Mouse (Mus musculus): ENCODE data around the gene Plcb1. TPM values are rescaled to one million over a fixed set of nuclear protein-coding genes. Genes with fewer than 3 reads are reported as not detected.

Gene Plcb1
- polyA plus RNA-seq, 1 experiment from 2014 or later = 4.8 TPM

DNA sequence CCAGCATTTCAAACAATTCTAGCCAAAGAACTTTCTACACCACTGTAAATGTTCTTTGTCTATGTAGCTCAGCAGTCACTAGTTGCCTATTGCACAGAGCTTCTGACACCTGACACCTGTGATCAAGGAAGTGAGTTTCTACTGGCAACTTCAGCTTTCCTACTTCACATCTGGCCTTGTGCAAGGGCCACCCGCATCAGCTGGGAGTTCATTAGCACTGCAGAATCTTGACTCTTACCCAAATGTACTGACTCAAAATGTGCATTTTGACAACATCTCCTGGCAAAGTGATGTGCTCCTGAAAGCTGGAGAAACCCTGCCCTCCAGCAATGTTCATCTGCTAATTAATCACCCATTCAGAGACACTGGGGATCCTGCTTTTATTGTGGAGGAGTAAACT, 232.4 kb downstream of the Plcb1 start:
- H3K27ac ChIP-seq (replicated peaks) = no peak overlapping the region
- H3K4me3 ChIP-seq = no peak overlapping the region
- H3K4me1 ChIP-seq = no peaks in the 10 kb centered on the region
- no peaks in the 10 kb centered on the region for H3K9me3 ChIP-seq (replicated peaks)
- no peaks in the 10 kb centered on the region for H3K27me3 ChIP-seq (ENCODE audit: low read depth, poor library complexity, severe bottlenecking)
- H3K36me3 ChIP-seq = no peaks in the 10 kb centered on the region
- no peak for DNase-seq (ENCODE audit: low spot score)
- 77% methylated on average over 1 of the region's 1 CpGs for WGBS

DNA sequence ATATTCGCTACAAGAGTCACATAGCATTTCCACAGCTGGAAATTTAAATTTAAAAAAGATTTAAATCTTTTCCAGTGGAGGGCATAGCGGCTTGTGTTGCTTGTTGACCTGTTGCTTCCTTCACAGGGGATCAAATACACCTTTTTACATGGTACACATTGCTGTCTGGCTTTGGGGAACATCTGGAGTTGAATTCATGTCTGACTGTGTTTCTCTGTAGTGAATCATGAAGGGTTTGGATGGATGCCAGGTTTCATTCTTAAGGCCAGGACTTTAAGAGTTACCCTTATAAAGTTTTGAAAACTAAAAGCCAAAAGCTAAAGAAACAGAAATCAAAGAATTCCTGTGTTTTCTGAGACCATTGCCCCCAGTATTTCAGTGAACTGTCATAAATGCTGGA, 232.8 kb downstream of the Plcb1 start:
- 85% methylated on average over 2 of the region's 2 CpGs for WGBS
- no peak for DNase-seq (ENCODE audit: low spot score)
- Histone ChIP-seq H3K36me3 (no peaks in the 10 kb centered on the region), H3K27me3 (ENCODE audit: low read depth, poor library complexity, severe bottlenecking) (no peaks in the 10 kb centered on the region), H3K27ac (replicated peaks) (no peak overlapping the region), H3K4me3 (no peak overlapping the region), H3K9me3 (replicated peaks) (no peaks in the 10 kb centered on the region), H3K4me1 (no peaks in the 10 kb centered on the region)

DNA sequence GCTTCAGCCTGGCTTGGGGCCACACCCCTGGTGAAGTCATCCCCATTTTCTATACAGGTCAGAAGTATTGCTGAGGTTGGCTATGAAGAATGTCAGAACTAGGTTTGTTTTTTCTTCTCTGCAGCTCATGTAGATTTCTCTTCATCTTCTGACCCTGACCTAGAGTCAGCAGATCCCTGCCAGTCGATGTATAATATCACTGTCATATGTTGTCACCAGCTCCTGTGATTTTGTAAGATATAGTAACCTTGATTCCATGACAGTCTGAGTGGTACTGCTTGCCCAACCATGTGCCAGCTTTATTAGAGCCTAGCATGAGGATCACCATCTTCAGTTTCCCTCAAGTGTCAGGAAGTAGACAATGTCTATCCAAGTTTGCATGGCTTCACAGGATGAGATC, 233.7 kb downstream of the Plcb1 start:
- no peaks in the 10 kb centered on the region for H3K9me3 ChIP-seq (replicated peaks)
- no peak overlapping the region for H3K27ac ChIP-seq (replicated peaks)
- no peak for DNase-seq (ENCODE audit: low spot score)
- H3K27me3 ChIP-seq (ENCODE audit: low read depth, poor library complexity, severe bottlenecking) = no peaks in the 10 kb centered on the region
- H3K4me1 ChIP-seq = no peaks in the 10 kb centered on the region
- H3K36me3 ChIP-seq = no peaks in the 10 kb centered on the region
- 85% methylated on average over 1 of the region's 1 CpGs for WGBS
- H3K4me3 ChIP-seq = no peak overlapping the region

DNA sequence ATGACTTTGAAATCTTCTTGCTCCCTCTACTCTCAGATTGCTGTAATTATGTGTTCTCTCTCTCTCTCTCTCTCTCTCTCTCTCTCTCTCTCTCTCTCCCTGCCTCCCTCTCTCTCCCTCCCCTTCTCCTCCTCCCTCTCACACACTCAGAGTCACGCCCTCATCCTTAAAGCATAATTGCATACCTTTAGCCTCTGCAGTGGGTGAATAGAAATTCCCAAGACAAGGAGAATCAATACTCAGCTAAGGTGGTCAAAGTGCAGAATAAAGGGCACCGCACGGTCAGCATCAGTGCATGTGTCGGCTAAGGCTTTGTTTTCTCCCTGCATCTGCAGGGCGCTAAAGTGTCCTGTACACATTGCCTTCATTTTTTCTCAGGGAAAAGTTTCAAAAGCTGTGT, 243.4 kb downstream of the Plcb1 start:
- peaks cover 15% of the 10 kb centered on the region for H3K4me1 ChIP-seq
- H3K27me3 ChIP-seq (ENCODE audit: low read depth, poor library complexity, severe bottlenecking) = no peaks in the 10 kb centered on the region
- H3K4me3 ChIP-seq = no peak overlapping the region
- peak overlapping the region; percentile 47 for H3K27ac ChIP-seq (replicated peaks)
- H3K9me3 ChIP-seq (replicated peaks) = no peaks in the 10 kb centered on the region
- WGBS = 48% methylated on average over 5 of the region's 5 CpGs
- DNase-seq (ENCODE audit: low spot score) = no peak
- H3K36me3 ChIP-seq = no peaks in the 10 kb centered on the region

DNA sequence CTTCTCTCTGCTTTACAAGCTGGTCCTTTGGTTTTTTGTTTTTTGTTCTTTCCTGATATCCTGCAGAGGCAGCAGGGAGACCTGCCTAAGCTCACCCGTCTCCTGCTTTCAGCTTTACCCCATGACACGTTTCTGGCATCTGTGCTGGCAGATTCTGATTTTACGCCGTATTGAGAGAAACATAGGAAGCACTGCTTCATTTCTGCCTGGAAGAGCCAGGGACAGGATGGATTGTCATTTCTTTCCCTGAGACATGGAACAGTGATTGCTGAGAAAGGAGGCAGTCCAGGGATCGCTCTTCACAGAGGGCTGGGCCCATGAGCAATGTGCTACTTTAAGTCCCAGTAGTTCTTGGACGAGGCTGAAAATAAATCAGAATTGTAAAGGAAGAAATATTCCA, 243.8 kb downstream of the Plcb1 start:
- H3K9me3 ChIP-seq (replicated peaks) = no peaks in the 10 kb centered on the region
- H3K36me3 ChIP-seq = no peaks in the 10 kb centered on the region
- H3K27ac ChIP-seq (replicated peaks) = peak overlapping the region; percentile 47
- WGBS = 57% methylated on average over 6 of the region's 6 CpGs
- no peaks in the 10 kb centered on the region for H3K27me3 ChIP-seq (ENCODE audit: low read depth, poor library complexity, severe bottlenecking)
- DNase-seq (ENCODE audit: low spot score) = no peak
- peaks cover 15% of the 10 kb centered on the region for H3K4me1 ChIP-seq
- no peak overlapping the region for H3K4me3 ChIP-seq

DNA sequence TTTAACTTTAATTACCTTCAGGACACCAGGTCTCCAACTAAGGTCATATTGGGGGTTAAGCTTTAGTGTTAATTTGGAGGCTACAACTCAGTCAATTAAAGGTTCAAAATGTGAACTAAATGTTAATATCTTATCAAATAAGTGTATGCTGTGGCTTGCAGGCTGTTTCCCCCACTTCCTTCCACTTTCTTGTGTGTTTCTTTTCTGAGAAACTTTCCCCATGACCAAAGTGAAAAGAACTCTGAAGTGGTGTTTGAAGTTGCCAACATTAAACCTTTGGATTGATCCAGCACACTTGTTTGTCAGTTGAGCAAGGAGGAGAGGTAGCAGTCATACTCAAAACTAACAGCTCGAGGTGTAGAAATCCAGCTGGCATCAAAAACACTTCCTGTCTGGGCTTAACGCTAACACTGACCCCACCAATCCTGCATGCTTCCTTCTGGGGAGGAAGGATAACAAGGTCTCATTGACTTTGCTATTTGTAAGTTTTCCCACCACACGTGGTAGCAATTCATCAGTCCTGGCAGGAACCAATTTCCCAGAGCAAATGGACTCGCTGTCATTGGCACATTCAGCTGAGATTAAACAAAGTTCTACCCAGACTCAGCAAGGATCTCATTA, 249.9 kb downstream of the Plcb1 start:
- no peak for DNase-seq (ENCODE audit: low spot score)
- H3K4me1 ChIP-seq = no peaks in the 10 kb centered on the region
- H3K27me3 ChIP-seq (ENCODE audit: low read depth, poor library complexity, severe bottlenecking) = no peaks in the 10 kb centered on the region
- H3K9me3 ChIP-seq (replicated peaks) = no peaks in the 10 kb centered on the region
- no peak overlapping the region for H3K4me3 ChIP-seq
- no peaks in the 10 kb centered on the region for H3K36me3 ChIP-seq
- WGBS = 52% methylated on average over 4 of the region's 4 CpGs
- H3K27ac ChIP-seq (replicated peaks) = no peak overlapping the region

DNA sequence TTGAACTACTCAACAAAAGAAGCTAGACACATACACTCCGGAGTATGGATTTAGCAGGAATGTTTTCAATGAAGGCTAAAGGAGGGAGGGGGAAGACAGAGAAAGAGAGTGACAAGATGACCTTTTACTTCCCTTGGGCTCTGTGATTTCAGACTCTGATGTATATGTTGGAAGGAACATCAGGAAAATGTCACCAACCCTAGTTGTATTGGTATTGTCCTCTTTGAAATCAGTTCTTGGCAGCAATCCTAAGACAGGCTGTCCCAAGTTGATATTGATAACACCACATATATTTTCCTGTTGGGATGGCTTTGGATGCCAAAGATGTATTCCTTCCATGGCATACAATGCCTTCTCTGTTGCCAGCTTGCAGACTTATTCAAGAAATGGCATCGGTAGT, 262.9 kb downstream of the Plcb1 start:
- H3K4me1 ChIP-seq = no peaks in the 10 kb centered on the region

DNA sequence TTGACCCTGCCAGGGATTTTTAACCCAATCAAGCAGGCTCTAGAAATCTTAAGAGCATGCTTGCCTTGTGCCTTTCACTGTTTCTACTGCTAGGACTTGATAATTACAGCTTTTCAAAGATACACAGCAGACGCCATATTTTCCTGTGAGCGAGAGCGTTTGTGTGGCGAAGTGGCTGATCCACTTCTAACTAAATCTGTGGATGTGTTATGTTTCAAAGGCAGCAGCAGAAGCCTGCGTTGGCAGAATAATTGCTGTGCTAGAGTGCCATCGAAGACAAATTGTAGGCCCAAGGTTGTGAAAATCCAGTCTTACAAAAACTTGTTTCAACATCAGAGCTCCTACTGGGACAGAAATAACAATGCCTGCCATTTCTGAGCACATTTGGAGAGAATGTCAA, 263.4 kb downstream of the Plcb1 start:
- no peak overlapping the region for H3K4me3 ChIP-seq
- H3K9me3 ChIP-seq (replicated peaks) = no peaks in the 10 kb centered on the region
- DNase-seq (ENCODE audit: low spot score) = no peak
- 86% methylated on average over 6 of the region's 6 CpGs for WGBS
- no peaks in the 10 kb centered on the region for H3K36me3 ChIP-seq
- H3K27me3 ChIP-seq (ENCODE audit: low read depth, poor library complexity, severe bottlenecking) = no peaks in the 10 kb centered on the region
- H3K27ac ChIP-seq (replicated peaks) = no peak overlapping the region
- no peaks in the 10 kb centered on the region for H3K4me1 ChIP-seq

More for the DNA sequence above, 262.9 kb downstream of the Plcb1 start:
- no peak for DNase-seq (ENCODE audit: low spot score)
- Histone ChIP-seq H3K27me3 (ENCODE audit: low read depth, poor library complexity, severe bottlenecking) (no peaks in the 10 kb centered on the region), H3K27ac (replicated peaks) (no peak overlapping the region), H3K4me3 (no peak overlapping the region), H3K9me3 (replicated peaks) (no peaks in the 10 kb centered on the region), H3K36me3 (no peaks in the 10 kb centered on the region)
- WGBS = 86% methylated on average over 2 of the region's 2 CpGs

DNA sequence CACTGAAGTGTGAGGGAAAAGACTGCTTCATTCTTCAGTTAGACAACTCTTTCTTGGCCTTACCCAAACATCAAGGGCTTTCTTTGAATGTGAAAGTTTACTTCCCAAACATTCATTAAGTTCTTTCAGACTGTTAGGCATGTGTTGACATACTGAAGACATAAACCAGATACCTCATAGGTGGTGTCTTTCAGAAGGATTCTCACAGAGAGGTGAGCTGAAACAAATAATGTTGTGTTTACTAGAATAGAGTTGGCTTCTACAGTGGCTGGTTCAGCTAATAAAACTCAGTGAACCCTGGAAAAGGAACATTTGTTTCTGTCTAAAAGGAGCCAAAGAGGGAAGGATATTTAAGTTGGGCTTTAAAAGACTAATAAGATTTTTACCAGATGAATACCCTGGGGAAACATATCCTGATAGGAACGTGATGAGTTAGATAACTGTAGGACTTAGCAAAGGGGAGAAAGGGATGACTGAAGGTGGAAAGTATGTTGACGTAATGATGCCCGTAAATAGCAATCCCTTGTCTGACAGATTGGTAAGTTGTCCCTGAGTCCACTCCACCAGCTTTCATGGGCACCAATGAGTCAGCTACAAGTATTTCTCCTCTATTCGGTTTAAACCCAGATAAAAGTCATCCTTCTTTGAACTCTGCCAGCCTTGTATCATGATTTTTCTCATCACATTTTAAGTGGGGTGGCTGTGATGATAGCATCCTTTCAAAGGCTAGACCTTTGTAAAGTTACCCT, 265.8 kb downstream of the Plcb1 start:
- Histone ChIP-seq H3K9me3 (replicated peaks) (no peaks in the 10 kb centered on the region), H3K4me3 (no peak overlapping the region), H3K27ac (replicated peaks) (no peak overlapping the region), H3K36me3 (no peaks in the 10 kb centered on the region), H3K27me3 (ENCODE audit: low read depth, poor library complexity, severe bottlenecking) (no peaks in the 10 kb centered on the region), H3K4me1 (no peaks in the 10 kb centered on the region)
- no peak for DNase-seq (ENCODE audit: low spot score)
- WGBS = 84% methylated on average over 4 of the region's 4 CpGs

DNA sequence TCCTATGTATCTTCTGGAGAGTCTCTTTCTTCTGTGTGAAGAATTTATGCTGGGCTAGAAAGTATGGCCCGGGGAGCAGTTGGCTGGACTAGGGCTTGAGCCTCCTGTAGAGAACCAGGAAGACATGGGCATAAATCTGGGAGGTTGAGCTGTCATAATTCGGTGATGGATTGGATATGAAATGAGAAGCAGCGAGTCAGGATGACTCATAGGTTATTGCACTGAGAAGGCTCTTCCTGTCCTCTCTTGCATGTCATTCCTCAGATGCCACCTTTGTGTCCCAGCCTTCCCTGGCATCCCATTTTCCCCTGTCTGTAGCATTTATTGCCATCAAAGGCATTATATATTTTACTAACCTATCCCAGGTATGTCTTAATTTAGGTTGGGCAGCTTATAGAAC, 267.5 kb downstream of the Plcb1 start:
- WGBS = 83% methylated on average over 3 of the region's 3 CpGs
- no peak for DNase-seq (ENCODE audit: low spot score)
- H3K9me3 ChIP-seq (replicated peaks) = no peaks in the 10 kb centered on the region
- no peaks in the 10 kb centered on the region for H3K27me3 ChIP-seq (ENCODE audit: low read depth, poor library complexity, severe bottlenecking)
- H3K36me3 ChIP-seq = no peaks in the 10 kb centered on the region
- no peak overlapping the region for H3K4me3 ChIP-seq
- H3K4me1 ChIP-seq = no peaks in the 10 kb centered on the region
- H3K27ac ChIP-seq (replicated peaks) = no peak overlapping the region

DNA sequence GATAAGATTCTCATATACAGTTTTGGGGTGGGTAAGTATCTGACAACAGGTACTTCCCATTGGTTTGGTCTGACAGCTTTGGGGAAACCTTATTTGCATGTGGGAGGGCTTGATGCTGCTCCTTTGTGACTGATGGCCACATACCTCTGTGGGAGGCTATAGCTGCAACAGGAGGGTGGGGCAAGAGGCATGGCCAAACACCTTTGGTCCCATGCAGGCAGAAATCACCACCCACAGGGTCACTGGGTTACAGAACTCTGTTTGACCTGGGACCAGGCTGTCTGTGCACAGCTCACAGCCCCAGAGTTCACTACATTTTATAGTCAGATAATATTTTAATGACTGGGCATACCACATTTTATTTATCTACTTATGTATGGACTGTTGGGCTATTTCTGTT, 281.6 kb downstream of the Plcb1 start:
- Histone ChIP-seq H3K27me3 (ENCODE audit: low read depth, poor library complexity, severe bottlenecking) (no peaks in the 10 kb centered on the region), H3K4me1 (no peaks in the 10 kb centered on the region), H3K27ac (replicated peaks) (no peak overlapping the region)

DNA sequence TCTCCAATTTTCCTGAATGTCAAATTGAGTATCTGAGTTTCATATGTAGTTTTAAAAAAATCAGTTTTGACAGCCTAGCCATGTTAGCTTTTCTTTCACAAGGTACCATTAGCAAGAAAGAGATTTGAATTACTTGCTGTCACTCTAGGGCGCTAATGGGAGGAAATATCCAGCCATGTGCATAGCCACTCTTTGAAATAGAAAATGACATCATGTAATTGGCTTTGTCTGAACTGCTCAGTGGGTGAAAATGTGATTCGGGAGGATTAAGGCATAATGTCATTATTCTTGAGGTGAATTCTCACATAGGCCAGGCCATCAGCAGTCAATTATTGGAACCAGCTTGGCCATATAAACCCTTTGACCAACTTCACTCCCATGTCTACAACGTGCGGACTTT, 285.5 kb downstream of the Plcb1 start:
- H3K27ac ChIP-seq (replicated peaks) = no peak overlapping the region
- no peak overlapping the region for H3K4me3 ChIP-seq
- 85% methylated on average over 4 of the region's 4 CpGs for WGBS
- H3K36me3 ChIP-seq = no peaks in the 10 kb centered on the region
- H3K4me1 ChIP-seq = no peaks in the 10 kb centered on the region
- H3K27me3 ChIP-seq (ENCODE audit: low read depth, poor library complexity, severe bottlenecking) = no peaks in the 10 kb centered on the region
- no peaks in the 10 kb centered on the region for H3K9me3 ChIP-seq (replicated peaks)
- DNase-seq (ENCODE audit: low spot score) = no peak

More for the DNA sequence above, 281.6 kb downstream of the Plcb1 start:
- no peaks in the 10 kb centered on the region for H3K9me3 ChIP-seq (replicated peaks)
- no peak for DNase-seq (ENCODE audit: low spot score)
- no peaks in the 10 kb centered on the region for H3K36me3 ChIP-seq
- no peak overlapping the region for H3K4me3 ChIP-seq

DNA sequence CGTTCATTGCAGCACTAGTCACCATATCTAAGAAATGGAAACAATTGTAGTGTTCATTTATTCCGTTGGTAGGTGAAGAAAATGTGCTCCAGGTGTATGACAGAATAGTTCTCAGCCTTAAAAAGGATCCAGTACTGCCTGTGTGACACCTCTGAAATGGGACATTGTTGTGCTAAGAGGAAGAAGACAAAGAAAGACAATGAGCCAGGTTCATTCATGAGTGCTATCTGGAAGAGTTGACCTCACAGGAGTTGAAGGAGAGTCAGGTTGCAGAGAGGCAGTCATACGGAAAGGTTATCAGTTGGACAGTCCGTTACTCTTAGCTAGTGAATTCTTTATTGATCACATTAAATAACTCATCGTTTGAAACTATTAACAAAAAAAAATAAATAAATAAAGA, 286.6 kb downstream of the Plcb1 start:
- 87% methylated on average over 5 of the region's 5 CpGs for WGBS
- H3K4me1 ChIP-seq = no peaks in the 10 kb centered on the region
- no peak overlapping the region for H3K4me3 ChIP-seq
- no peak for DNase-seq (ENCODE audit: low spot score)
- no peaks in the 10 kb centered on the region for H3K36me3 ChIP-seq
- no peaks in the 10 kb centered on the region for H3K9me3 ChIP-seq (replicated peaks)
- no peak overlapping the region for H3K27ac ChIP-seq (replicated peaks)
- H3K27me3 ChIP-seq (ENCODE audit: low read depth, poor library complexity, severe bottlenecking) = no peaks in the 10 kb centered on the region

Data from midbrain, embryonic 10.5 days (tissue).